Mouse (Mus musculus) mature B cell (primary cell): ENCODE measurements around the gene Bclaf1.

Experiments used
- in situ Hi-C: fragments of 300-500 bp; cut with MboI; formaldehyde crosslinking; loops from 2 replicates; pipeline ENCODE4 v1.14.3; 2019

Gene Bclaf1

DNA sequence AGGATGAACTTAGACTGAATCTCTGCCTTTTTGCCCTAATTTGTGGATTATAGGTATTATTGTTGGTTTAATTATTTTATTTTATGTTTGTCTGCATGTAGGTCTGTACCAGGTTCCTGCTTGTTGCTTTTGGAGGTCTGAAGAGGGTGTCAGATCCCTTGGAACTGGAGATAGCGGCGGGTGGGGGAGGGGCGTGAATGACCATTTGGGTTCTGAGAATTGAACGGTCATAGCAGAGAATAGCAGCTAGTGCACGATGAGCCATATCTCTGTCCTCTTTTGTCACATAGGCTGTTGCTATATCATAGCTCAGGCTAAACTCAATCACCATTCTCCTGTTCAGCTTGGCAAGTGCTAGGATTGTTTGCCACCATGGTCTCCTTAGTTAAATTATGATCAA, 5.2 kb downstream of the Bclaf1 start:
- in situ Hi-C loops: no loop called here

DNA sequence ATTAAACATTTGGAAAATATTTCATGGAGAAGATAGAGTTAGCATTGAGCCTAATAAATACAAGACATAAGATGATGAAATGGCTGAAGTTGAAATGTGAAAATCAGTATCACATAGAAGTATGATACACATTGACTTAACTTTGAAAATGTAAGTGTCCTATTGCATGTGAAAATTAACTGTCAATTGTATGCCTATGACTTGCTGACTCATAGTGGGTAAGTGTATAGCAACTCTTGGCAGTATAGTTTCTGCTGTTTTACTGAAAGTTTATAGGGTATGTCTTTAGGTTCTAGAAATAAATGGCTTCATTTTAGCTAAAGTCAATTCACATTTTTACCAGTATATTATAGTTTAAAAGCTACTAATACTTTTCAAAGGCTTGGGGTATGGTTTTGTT, 14.0 kb downstream of the Bclaf1 start:
- in situ Hi-C loops: no loop called here

DNA sequence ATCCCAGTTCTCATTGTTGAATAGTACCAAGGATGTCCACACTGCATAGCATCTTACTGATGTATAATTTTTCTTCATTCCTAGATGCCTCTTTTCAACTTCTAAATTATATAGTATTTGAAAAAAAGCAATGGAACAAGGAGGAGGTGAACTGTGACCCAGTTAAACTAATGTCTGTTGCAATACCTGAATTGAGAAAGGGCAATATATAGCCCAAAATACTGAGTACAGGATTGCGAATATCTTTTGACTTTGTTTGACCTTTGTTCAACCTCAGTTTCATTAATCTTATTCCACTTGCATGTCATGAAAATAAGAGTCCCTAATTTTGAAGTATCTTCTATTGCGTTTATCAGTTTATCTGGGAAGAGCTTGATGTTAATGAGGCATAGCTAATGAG, 19.0 kb downstream of the Bclaf1 start:
- in situ Hi-C loops: no loop called here

DNA sequence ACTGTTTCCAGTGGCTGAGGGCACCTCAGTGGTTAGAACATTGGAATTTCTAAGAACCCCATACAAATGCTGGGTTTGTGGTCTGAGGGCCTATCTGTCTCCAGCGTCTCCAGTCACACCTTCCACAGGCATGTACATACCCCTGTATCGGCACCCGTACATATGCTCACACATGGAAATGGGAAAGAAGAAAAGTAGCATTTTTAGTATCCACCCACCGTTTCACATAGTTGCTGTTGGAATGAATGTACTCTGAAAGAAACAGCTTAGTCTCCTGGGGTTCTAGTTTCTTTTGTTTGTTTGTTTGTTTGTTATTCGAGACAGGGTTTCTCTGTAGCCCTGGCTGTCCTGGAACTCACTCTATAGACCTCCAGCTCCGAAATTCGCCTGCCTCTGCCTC, 25.6 kb downstream of the Bclaf1 start:
- in situ Hi-C loops: no loop called here

DNA sequence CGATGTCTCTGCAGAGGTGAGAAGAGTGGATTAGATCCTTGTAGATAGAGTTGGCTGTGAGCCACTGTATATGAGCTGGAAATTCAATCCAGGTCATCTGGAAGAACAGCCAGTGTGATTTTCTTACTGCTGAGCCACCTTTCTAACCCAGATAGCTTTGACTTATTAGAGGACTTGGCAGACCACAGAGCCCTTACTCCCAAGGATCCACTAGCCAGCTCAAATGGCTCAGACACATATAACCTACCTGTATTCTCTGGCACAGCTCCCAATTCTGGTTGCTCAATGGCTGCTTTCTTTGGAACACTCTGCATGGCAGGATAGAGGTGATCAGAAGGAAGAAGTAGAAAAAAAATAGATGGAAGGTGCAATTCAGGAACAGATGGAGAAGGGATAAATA, 33.5 kb downstream of the Bclaf1 start:
- in situ Hi-C loops: no loop called here

DNA sequence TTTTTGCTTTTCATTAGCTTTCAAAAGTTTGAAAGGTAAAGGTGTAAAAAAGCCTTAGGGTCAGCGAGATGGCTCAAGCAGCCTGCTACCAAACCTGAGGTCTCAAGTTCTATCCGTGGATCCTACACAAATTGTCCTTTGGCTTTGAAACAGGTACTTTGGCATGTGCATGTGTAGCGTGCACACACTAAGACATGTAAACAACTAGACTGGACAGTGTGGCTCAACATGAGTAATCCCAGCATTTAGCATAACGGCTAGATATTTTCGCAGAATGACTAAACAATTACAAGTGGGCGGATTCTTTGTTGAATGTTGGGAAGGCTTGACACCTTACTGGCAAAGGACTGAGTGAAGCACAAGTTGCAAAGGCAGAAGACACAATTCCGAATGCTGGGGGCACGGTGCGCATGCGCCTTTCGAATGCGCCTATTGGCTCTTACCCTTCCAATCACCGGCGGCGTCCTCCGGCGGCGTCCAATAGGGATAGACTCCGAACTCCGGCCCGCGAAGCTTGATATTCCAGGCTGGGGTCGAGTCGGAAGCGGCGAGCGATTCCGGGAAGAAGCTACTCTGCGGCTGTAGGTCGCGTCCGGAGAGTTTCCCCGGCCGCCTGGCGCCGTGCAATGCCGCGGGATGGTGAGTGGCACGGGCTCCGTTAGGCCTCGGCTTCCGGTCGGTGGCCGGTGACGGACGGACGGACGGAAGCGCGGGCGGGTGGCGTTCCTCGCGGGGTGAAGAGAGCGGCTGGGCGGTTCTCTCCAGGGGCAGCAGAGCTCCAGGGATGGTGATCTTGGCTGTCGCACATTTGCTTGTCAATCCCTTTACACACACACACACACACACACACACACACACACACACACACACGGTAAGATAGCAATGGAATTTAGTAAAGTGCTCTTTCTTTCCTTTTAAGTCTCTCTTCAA, 35.3 kb downstream of the Bclaf1 start, which contains the start of gene Mtfr2:
Gene Mtfr2 (plus strand): TSS at position 486 of the 930 bp plus-strand sequence.
- in situ Hi-C loops: no loop called here

DNA sequence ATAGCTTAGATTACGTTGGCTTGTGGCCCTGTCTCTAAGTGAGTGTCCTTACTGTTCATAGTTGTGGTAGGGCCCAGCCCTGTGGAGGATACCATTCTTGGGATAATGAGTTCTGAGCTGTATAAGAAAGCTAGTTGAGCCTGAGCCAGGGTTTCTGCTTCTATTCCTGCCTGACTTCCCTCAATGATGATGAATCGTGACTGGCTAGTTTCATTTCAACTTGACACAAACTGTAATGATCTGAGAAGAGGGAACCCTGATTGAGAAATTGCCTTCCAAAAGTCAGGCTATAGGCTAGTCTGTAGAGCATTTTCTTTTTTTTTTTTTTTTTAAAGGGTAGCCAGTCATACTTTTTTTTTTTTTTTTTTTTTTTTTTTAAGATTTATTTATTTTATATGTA, 36.6 kb downstream of the Bclaf1 start:
- in situ Hi-C loops: no loop called here

DNA sequence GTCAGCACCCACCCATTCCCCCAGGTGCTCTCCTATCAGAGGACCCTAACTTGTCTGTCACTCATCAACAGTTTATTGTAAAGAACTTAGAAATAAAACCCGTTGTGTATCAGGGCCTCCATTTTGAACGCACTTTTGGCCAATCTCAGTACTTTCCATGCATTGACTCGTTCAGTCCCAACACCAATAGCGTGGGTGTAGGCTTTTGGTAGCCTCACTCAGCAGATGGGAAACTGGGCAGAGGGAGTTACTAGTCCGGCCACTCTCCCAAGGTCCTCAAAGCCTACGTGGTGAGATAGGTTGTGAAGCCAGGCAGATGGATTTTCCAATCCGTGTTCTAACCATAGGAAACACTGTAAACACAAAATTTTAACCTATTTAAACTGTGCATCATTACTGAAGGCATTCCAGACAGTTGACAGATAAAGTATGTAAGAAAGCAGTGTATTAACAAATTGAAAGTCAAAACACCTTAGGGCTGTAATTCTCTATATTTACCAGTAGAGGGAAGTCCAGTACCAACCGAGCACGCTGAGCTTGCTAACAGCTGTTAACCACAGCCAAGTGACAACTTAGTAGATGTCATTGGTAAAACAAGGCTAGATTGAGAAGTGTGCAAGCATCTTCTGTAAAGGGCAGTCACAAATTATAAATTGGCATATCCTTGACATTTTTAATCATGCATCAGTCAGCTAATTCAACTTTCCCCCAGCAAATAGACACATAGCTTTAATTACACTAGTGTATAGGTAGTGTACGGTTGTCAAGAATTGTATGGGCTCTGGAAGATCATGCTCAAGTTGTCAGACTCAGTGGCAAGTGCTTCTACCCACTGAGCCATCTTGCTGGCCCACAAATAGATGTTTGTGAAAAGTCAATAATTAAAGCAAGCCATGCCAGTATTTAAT, 49.5 kb downstream of the Bclaf1 start:
- in situ Hi-C loops: loop anchor here (25.0 kb wide), 1 partner anchor 576 kb away; no protein-coding TSS in a partner anchor

DNA sequence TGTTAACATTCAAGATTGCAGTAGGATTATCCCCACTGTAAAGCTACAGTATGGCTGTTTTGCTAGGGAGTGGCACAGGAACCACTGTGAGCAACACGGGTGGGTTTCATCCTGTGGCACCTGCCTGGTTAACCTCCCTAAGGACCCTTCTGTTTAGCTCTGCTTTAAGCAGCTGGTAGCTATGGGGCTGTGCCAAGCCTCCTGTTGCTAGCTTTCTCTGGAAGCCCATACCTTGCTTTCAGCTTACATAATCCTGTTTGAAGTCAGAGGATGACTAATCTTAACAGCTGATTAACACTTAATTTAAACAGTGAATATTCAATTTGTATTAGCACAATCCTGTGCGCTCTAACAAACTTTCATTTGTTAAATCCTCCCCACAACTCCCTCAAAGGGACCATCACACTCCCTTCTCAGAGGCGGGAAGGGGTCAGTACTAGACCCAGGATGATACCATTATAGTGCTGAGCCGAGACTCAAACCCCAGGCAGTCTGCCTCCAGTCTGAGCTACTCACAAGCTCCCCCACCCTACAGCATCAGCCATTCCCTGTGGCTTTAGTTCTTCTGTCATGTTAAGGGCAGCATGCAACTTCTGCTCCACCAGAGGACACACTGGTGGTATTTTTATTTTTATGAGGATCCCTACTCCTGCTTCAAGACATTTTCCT, 50.3 kb downstream of the Bclaf1 start:
- in situ Hi-C loops: loop anchor here (25.0 kb wide), 1 partner anchor 575 kb away; no protein-coding TSS in a partner anchor

DNA sequence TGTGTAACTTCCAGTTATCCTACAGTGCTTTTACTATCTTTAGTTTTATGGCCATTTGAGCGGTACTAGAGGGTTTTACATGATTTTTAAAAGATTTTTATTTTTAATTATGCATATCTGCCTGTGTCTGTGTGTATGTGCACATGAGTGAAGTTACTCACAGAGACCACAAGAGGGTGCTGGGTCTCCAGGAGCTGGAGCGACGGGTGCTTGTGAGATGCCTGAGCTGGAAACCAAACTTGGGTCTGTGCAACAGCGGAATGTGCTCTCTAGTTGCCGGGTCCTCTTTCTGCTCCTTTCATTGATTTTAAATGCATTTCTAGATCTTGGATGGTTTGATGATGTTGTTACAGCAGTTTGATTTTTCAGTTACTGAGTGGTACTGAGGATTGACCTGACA, 59.8 kb downstream of the Bclaf1 start:
- in situ Hi-C loops: loop anchor here (25.0 kb wide), 1 partner anchor 565 kb away; no protein-coding TSS in a partner anchor

DNA sequence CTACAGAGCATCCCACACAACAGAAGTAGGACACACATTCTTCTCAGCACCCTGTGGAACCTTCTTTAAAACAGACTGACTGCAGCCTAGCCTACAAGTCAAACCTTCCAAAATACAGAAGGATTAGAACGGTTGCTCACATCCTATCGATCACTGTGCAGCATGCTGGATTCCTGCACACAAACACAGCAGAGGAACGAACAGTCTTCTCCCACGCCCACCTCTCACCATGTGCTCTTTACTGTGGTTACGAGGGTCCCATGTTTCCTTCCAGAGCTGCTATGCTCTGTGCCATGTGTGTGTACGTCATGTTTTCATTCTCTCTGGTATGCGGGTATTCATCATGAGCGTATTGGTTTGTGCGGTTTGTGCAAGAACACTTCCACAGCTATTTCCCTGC, 65.4 kb downstream of the Bclaf1 start:
- in situ Hi-C loops: no loop called here

DNA sequence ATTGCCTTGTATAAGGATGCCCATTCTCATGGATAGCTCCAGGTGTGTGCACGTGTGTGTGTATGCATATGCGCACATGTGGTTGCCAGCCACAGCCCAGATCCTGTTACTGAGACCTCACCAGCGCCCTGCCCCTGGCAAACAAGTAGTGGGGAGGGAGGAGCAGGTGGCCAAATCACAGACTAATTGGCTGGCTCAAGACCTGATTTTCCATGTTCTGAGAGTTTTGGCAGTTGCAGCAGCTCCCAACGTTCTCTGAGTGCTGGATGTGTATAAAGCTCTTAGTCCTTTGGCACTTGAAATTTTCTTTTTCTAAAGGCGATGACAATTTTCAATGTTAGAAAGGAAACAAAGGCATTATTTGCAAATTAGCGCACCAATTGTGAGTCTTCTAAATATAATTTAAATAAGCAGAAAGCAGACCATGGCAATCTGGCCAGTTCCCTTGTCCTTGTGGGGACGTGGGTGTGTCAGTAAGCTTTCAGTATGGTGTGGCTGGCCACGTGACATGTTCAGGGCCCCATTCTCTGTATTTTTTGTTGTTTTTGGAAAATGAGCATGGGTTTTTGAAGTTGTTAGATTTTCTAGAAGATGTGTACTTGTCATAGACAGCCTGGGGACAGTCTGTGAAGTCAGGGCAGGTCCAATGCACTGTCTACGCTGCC, 66.9 kb downstream of the Bclaf1 start:
- in situ Hi-C loops: no loop called here

DNA sequence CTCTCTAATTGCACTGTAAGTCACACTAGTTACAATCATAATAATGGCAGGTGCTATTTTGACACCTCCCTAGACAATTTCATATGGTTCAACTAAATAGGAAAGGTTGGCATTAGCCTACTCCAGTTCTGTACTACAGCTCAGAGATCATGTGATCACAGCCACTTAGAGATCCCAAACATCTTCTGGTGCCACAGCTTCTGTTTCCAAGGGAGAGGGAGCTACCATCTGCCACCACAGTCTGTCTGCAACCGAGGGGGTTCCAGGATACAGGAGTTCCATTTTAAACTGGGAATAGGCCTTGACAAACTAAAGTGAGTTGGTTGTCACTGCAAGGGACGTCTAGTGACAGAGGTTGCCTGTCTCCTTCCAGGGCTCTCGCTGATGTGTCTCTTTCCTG, 68.5 kb downstream of the Bclaf1 start:
- in situ Hi-C loops: no loop called here

DNA sequence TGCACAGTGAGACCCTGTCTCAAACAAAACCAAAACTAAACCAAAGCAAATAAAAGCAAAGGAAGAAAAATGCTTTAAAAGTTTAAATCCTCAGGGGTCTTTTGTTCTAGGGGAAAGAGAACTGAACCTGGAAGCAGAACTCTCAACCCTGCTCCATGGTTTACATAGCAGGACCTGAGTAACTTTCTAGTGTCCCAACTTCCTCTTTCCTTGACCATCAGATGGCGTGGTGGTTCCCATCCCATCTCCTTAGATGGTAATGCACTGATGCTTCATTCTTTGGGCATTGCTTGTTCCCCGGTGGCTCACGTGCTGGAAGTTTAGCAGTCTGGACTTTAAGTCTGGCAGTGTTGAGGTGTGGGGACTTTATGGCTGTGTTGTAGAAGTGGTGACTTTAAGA, 69.1 kb downstream of the Bclaf1 start:
- in situ Hi-C loops: no loop called here

DNA sequence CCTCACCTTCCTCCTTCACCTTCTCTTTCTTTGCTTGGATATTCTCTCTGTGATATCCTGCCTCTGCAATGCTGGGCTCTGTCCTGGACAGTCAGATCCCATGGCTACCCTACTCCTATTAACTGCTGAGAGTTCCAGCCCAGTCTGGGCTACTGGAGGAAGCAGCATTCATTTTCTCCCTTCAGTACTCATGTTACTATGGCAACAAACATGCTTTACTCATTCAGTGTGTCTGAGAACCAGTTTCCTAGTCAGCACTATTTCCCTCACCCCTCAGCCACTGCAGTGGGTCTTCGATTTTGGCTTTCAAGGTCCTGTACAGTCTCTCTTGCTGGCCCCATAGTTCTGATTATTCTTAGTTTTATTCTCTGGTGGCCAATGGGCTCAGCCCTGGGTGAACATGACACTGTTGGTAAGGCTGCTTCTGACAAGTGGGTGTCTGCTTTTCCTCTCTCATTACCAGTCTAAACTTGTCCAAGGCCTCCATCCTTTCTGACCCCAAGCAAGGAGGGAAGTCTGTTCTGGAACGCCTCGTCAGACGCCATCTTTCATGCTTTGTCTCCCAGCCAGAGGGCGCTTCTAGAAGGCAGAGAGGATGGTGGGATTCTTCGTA, 70.6 kb downstream of the Bclaf1 start:
- in situ Hi-C loops: no loop called here

DNA sequence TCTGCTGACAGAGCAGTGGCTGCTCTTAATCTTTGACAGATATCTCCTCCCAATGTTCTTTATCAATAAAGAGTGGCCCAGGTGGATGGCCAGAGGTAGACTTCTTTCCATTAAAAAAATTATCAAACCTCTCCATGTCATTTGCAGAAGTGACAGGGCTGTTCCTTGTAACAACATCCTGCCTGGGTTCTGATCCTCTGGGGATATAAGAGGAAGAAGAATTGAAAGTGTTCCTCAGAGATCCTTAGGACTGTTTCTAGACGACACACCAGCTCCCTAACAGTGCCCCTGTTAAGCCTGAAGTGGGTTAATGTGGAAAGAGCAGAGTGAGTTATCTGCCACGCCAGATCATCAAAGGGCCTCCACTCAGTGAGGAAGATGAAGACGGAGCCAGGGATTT, 78.3 kb downstream of the Bclaf1 start:
- in situ Hi-C loops: no loop called here
